Comparison of ENCODE assay signal across 18 mouse cellular contexts in the genomic region with DNA sequence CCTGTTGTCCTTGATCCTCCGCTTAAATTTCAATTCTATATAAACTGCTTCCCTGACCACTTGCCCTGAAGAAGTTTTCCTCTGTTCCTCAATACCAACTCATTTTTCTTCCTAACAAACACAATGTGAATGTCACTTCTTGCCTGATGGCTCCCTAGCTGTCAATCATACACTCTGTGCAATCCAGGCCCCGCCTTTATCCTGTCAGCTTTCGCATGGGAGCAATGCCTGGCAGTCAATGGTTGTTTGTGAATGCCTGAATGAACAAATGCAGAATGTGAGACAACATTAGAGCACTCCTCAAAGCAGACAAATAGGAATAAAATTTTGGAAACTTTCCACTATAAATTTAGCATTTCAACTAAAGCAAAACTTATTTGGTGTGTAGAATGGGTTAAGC.
"Had no signal": no experiment of that assay in that cellular context is flagged by ENCODE, and none has a peak within 500 bp of the region (broad histone marks: within the 10 kb centered on the region; RNA-seq: fewer than 3 reads in every experiment).

No protein-coding gene starts in this region.

- H3K27ac ChIP-seq: kidney, postnatal 0 days; layer of hippocampus, adult 2 months; limb, embryonic 10.5 days; limb, embryonic 13.5 days; liver, embryonic 12.5 days; liver, embryonic 15.5 days; lung, embryonic 15.5 days had no signal

- ATAC-seq: liver, embryonic 12.5 days had no signal

- H3K4me2 ChIP-seq: limb, embryonic 13.5 days; liver, embryonic 12.5 days; liver, embryonic 15.5 days; lung, embryonic 15.5 days; midbrain, embryonic 11.5 days had no signal

- H3K9me3 ChIP-seq: limb, embryonic 10.5 days; limb, embryonic 13.5 days; liver, embryonic 12.5 days; liver, embryonic 15.5 days; lung, embryonic 15.5 days had no signal

- H3K9ac ChIP-seq: limb, embryonic 13.5 days; liver, embryonic 12.5 days; liver, embryonic 15.5 days; lung, embryonic 15.5 days had no signal

- H3K27me3 ChIP-seq: limb, embryonic 13.5 days; liver, embryonic 12.5 days; liver, embryonic 15.5 days; lung, embryonic 15.5 days had no signal

- DNase-seq: kidney, postnatal 25 days; layer of hippocampus, adult 9-11 months; liver; lung, adult 18-20 months; lung, postnatal 10 days; lung, postnatal 36 days; midbrain, embryonic 14.5 days; thymus, adult 2 months; thymus, postnatal 14 days; thymus, postnatal 4 days had no signal

- H3K4me3 ChIP-seq: layer of hippocampus, adult 2 months; limb, embryonic 10.5 days; limb, embryonic 13.5 days; liver, embryonic 12.5 days; liver, embryonic 15.5 days; lung, embryonic 15.5 days had no signal

- H3K4me1 ChIP-seq: limb, embryonic 10.5 days; limb, embryonic 13.5 days; liver, embryonic 12.5 days; liver, embryonic 15.5 days; lung, embryonic 15.5 days had no signal

- H3K36me3 ChIP-seq: limb, embryonic 10.5 days; limb, embryonic 13.5 days; liver, embryonic 12.5 days; liver, embryonic 15.5 days; lung, embryonic 15.5 days had no signal
